Mouse (Mus musculus) erythroblast, embryonic 14.5 days (primary cell): ENCODE results near the gene Slco2a1.

ENCODE experiments used
- GATA1 ChIP-seq: IDR thresholded peaks from 2 replicates; pipeline ENCODE4 v1.6.1; 2012; ENCODE audit warnings: low read length, inconsistent platforms, mixed read lengths
- TAL1 ChIP-seq: IDR thresholded peaks from 3 replicates; pipeline ENCODE4 v1.6.1; 2012; ENCODE audit warnings: low read length, inconsistent platforms, mixed read lengths

DNA sequence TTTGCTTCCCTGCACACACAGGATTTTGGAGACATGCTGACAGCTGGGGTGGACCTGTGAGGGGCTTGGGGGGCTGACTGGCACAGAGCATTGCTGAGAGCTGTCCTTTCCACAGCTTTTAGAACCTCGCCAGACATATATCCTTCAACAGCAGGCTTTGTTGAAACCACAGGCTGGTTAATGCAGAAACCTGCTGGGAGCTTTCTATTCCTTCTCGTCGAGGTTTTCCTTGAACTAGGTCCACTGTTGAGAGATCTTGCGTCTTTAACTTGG, 2.6 kb downstream of the Slco2a1 start:
- TF ChIP-seq GATA1 (no peak), TAL1 (no peak)
